Mouse (Mus musculus): Measurements from ENCODE around the gene Tstd2.

The Tstd2 gene

DNA sequence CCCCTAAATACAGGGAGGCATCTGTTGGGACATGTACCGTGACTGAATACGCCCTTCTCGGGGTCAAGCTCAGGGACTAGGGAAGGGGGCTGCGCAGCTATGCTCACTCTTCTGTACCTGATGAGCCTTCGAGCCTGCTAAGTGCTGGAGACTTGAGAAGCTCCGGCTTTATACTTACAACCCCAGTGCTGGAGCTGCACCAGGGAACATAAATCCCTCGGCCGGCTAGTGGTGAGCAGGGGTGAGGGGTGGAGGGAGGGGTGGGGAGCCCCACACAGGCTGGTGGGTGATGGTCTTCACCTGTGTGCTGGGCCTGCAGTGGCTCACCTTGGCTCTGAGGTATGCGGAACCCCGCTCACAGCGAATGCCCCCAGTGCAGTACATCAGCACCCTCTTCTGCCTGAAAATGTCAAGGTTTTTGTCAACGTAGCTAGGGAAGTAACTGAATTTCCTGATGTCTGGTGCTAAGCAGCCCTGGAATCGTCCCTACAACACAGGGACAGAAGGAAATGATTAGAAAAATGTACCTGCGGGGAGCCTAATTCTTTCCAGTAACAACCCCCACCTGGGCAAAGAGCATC, 18.9 kb downstream of the Tstd2 start:
- DNase-seq: no peak

DNA sequence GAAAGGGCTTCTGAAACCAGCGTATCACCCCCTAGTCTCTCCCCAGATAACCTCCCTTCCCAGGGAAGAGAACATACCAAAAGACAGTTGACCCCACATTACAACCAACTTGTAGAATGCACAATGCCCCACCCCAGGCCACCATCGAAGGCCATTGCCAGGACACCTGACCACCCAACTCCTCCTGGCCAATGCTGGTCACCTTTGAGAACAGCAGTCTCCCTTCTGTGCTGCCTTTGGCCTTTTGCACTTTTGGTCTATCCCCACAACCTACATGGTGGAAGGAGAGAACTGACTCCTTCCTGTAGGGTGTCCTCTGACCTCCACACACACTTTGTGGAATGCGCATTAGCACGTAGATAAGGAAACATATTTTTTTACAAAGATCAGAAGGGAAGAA, 21.0 kb downstream of the Tstd2 start:
- DNase-seq: no peak

DNA sequence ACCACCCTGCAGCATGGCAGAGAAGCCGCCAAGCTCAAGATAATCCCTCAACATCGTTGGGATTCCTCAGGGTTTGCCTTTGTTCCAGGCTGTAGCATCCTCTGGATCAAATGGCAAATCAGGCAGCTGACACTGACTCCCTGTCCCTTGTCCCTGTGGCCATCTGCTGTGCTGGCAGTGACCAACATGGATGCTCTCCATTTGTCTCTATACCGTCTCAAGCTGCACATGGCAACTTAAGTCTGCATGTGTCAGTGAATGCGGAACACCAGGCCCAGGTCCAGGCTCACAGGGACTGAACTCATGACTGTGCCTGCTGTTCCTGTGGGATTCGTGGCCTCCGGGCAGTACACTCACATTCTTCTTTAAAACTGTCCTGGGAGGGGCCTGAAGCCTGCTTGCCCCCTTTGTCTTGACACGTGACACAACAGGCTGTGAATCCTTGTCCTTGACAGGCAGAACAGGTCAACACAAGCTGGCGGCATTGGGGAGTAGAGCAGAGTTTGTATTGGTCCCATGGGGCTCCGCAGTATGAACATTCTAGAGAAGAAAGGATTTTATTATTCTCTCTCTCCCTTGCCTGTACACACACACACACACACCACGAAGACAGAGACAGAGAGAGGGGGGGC, 21.8 kb downstream of the Tstd2 start:
- DNase-seq: no peak

GRCm38 (mm10) chr4:46115308-46115707, 23.2 kb downstream of the Tstd2 start:
- no peak for DNase-seq

DNA sequence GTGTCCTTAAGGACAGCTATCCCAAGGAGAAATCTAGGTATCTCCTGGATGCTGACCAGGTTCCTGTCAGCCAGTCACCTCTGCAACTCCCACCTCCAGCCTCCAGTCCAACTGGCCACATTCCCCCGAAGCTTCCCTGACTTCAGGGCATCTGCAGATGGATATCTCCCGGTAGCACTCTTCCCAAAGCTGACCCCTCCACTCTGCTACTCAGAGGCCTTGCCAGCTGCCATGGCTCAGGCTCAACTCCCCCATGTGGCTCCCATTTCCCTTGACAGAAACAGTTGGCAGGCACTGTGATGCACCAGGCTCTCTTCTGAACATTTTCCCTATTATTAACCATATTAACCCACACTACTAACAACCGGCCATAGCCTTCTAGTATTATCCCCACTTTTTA, 27.1 kb downstream of the Tstd2 start:
- DNase-seq: no peak

GRCm38 (mm10) chr4:46110084-46110483, 28.4 kb downstream of the Tstd2 start:
- DNase-seq: no peak

DNA sequence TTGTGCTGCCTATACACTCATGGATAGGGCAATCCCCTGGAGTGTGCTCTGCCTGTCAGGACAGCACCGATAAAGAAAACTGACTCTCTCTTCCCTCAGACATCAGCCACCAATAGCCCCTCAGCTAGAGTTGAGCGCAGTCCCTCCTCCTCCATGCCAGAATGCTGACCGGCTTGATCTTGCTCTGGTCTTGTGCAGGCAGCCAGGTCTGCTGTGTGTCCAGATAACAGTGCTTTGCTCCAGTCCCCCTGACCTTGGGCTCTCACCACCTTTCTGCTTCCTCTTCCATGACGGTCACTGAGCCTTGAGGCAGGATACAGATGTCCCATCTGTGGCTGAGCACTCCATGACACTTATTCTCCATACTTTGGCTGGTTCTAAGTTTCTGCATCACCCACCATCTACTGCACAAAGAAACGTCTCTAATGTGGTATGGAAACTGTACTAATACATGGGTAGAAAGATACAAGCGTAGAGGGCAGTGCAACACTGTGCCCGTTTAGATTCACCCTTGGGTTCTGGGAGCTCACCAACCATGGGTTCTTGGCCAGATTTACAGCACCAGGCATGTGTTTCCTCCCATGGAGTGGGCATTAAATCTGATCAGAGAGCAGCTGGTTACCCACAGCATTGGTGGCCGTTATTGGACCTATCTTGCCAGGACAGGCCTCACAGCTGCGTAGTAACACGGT, 36.3 kb downstream of the Tstd2 start:
- DNase-seq: no peak

GRCm38 (mm10) chr4:46101211-46101711, 37.2 kb downstream of the Tstd2 start:
- no peak for DNase-seq

DNA sequence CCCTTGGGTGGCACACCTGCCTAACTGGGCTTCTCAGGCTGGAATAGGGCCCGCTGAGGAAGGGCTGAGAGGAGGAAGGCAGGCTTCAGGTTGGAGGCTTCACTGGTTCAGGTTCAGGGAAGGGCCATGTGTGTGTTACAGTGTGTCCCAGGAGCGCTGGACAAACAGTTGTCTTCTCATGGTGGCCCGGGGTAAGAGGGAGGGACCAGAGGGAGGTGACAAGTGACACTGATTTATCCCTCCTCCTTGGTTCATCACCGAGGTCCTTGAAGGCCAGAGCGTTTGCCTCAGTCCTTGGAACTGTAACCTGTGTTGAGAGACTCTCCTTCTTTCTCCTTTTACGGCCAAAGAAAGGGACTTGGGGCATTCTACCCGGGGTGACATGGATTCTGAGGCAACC, 38.0 kb downstream of the Tstd2 start:
- no peak for DNase-seq

DNA sequence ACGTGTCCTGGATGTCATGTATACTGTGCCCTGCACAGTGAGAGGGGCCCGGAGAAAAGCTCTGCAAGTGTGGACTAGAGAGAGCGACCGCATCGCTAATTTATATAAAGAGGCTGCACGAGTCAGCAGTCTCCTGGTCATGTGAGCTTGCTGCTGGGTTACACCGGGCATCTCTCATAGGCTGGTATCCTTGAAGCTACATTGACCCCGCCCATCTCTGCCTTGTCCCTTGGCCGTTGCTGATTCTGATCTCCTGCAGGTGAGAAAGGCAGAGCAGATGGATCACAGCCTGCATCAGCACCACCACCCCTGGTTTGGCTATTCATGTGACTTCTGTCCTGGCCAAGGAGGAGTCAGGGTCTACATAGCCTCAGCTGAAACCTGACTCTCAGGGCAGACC, 39.4 kb downstream of the Tstd2 start:
- no peak for DNase-seq

DNA sequence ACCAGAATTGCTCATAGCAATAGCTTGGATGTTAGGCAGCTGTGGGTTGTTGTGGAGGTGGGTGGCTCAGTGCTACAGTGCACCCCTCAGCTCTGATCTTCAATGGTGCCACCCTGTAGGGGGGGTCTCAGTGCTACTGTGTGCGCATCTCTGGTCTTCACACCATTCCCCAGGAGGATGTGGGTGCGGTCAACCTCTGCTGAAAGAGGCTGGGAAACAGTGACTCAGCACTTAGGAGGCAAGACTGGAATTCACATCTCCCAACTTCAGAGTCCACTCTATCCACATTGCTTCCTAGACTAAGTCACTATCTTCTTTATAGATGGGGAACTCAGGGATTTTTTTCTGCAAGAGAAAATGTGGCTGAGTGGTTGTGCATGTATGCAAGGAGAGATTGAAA, 40.9 kb downstream of the Tstd2 start:
- no peak for DNase-seq

- no peak for DNase-seq
These were observed 41.9 kb downstream of the Tstd2 start for GRCm38 (mm10) chr4:46096546-46096945.

DNA sequence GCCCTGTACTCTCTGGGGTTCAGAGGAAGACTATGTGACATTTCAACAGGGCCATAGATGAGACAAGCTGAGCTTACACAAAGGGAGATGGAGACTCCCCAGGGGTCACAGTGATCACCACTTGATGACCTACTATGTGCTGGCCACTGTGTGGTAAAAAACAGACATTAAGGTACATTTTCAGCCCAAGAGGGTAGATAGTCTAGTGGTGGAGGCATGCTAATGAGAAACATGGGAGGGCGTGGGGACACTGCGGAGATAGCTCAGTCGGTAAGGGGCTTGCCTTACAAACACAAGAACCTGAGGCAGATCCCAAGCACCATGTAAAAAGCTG, 42.7 kb downstream of the Tstd2 start:
- DNase-seq: no peak

GRCm38 (mm10) chr4:46094916-46095825, 43.3 kb downstream of the Tstd2 start:
- DNase-seq: peak; percentile 9

- DNase-seq: no peak
These were observed 45.9 kb downstream of the Tstd2 start for GRCm38 (mm10) chr4:46092429-46093076.

GRCm38 (mm10) chr4:46089524-46090125, 48.9 kb downstream of the Tstd2 start:
- DNase-seq: no peak

DNA sequence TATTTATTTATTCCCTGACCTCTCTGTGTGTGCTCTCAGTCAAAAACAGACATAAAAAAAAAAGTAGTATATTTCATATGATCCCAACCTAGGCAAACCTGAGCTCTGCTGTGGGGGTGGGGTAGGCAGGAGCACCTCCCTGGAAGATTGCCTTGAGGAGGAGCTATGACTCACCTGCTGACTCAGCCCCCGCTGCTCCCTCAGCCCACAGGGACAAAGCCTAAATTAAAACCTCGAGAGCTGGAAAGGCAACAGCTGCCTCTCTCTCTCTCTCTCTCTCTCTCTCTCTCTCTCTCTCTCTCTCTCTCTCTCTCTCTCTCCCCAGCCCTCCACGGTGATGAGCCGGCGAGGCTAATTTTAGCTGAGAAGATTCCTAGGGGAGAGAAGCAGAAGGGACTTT, 50.6 kb downstream of the Tstd2 start:
- no peak for DNase-seq

GRCm38 (mm10) chr4:46087427-46087771, 51.1 kb downstream of the Tstd2 start:
- no peak for DNase-seq

DNA sequence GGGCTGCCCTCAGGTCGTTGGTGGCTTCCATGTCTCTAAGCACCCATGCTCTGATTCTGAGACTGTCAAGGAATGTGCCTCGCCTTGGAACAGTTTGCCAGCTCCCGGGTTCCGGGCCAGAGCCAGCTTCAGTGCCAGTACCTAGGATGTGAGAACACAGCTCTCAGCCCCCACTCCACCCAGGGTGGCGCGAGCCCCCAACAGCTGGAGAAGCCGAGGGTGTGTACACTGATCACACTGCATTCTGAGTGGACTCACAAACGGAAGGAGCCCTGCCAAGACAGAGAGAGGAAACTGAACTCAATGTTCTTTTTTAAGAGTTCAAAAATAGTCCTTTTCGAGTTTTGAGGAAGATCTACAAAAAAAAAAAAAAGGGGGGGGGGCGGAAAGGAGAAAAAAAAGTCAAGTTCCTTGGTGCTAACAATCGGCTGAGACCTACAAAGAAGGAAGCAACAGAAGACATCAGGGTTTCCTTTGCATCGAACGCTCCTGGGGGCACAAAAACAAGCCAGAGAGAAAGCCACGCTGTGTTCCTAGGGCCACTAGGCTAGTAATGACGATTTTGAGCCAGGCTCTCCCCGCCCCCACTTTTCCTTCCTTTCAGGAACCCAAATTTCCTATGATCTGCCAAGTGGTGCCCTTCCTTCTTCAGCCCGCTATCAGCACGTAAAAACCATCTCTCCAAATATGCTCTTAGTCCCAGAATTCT, 51.6 kb downstream of the Tstd2 start:
- no peak for DNase-seq

- no peak for DNase-seq
These were observed 53.2 kb downstream of the Tstd2 start for GRCm38 (mm10) chr4:46085223-46085811.

- no peak for DNase-seq
These were observed 53.9 kb downstream of the Tstd2 start for GRCm38 (mm10) chr4:46084416-46085172.

Data from thymus, postnatal 25 days (tissue).